Mouse (Mus musculus) MEL (cell line): ENCODE results near the gene Ofd1. TPM values are rescaled to one million over a fixed set of nuclear protein-coding genes. Genes with fewer than 3 reads are reported as not detected.
A peak's percentile ranks its signal among the peaks of the same experiment; 100 is the strongest.

Experiments
- DNase-seq: peaks from one replicate; pipeline ENCODE4 v3.0.0; 2011; ENCODE audit warnings: low read depth, low spot score
- H3K27ac ChIP-seq: 2 replicates; pipeline ENCODE4 v1.5.1; 2012; ENCODE audit warnings: low read depth, mild to moderate bottlenecking, control low read depth, low read length, moderate library complexity; ENCODE audit not compliant: control insufficient read depth
- H3K27me3 ChIP-seq, 2 experiments: fragments of 150-350 bp in 1 of 2; sonication (generic) in 1 of 2; 2 replicates each; pipeline ENCODE4 v1.6.1; 2012; ENCODE audit warnings: low read length in 2 of 2, mild to moderate bottlenecking in 2 of 2, improper control_type of control experiment in 1 of 2, moderate library complexity in 1 of 2; ENCODE audit not compliant: insufficient read depth in 2 of 2, control insufficient read depth in 1 of 2
- H3K36me3 ChIP-seq, 2 experiments: 2 replicates each; pipeline ENCODE4 v1.6.1; 2012 to 2014; ENCODE audit warnings: low read length in 2 of 2, improper control_type of control experiment in 1 of 2, inconsistent platforms in 1 of 2, mild to moderate bottlenecking in 1 of 2; ENCODE audit not compliant: insufficient read depth in 2 of 2, control insufficient read depth in 1 of 2
- H3K4me1 ChIP-seq, 2 experiments: fragments of 150-350 bp in 1 of 2; sonication (generic) in 1 of 2; 2 replicates each; pipeline ENCODE4 v1.6.1; 2012; ENCODE audit warnings: low read length in 2 of 2, improper control_type of control experiment in 1 of 2, mild to moderate bottlenecking in 1 of 2; ENCODE audit not compliant: insufficient read depth in 2 of 2, control insufficient read depth in 1 of 2
- H3K4me3 ChIP-seq, 2 experiments: fragments of 150-350 bp in 1 of 2; sonication (generic) in 1 of 2; 2 replicates each; pipeline ENCODE4 v1.5.1; 2012; ENCODE audit warnings: low read depth in 2 of 2, low read length in 2 of 2, mild to moderate bottlenecking in 2 of 2, moderate library complexity in 2 of 2, control low read depth in 1 of 2, improper control_type of control experiment in 1 of 2; ENCODE audit not compliant: control insufficient read depth in 1 of 2, insufficient read depth in 1 of 2
- H3K79me2 ChIP-seq: 2 replicates; pipeline ENCODE4 v1.6.1; 2012; ENCODE audit warnings: mild to moderate bottlenecking, low read length, moderate library complexity; ENCODE audit not compliant: control insufficient read depth, poor library complexity, insufficient read depth
- H3K9ac ChIP-seq: 2 replicates; pipeline ENCODE4 v1.6.1; 2012; ENCODE audit warnings: low read depth, mild to moderate bottlenecking, control low read depth, low read length, moderate library complexity; ENCODE audit not compliant: control insufficient read depth, poor library complexity, severe bottlenecking
- H3K9me3 ChIP-seq: fragments of 150-350 bp; sonication (generic); replicated peaks from 2 replicates; pipeline ENCODE4 v1.6.1; 2012; ENCODE audit warnings: mild to moderate bottlenecking, low read length, improper control_type of control experiment, moderate library complexity; ENCODE audit not compliant: insufficient read depth
- CHD1 ChIP-seq: IDR thresholded peaks from 2 replicates; pipeline ENCODE4 v1.6.1; 2012; ENCODE audit warnings: low read depth, mild to moderate bottlenecking, inconsistent platforms, low read length, improper control_type of control experiment
- CHD2 ChIP-seq: IDR thresholded peaks from 2 replicates; pipeline ENCODE4 v1.6.1; 2011; ENCODE audit warnings: low read length, improper control_type of control experiment
- EP300 ChIP-seq, 2 experiments: IDR thresholded peaks; 2 replicates each; pipeline ENCODE4 v1.6.1; 2011; ENCODE audit warnings: improper control_type of control experiment in 2 of 2, low read length in 2 of 2, low read depth in 1 of 2, mild to moderate bottlenecking in 1 of 2
- ETS1 ChIP-seq: IDR thresholded peaks from 2 replicates; pipeline ENCODE4 v1.6.1; 2012; ENCODE audit warnings: low read depth, mild to moderate bottlenecking, inconsistent platforms, low read length, improper control_type of control experiment, moderate library complexity
- GABPA ChIP-seq: IDR thresholded peaks from 2 replicates; pipeline ENCODE4 v1.6.1; 2012; ENCODE audit warnings: low read depth, mild to moderate bottlenecking, inconsistent platforms, low read length, improper control_type of control experiment, moderate library complexity
- HCFC1 ChIP-seq: IDR thresholded peaks from 2 replicates; pipeline ENCODE4 v1.6.1; 2012; ENCODE audit warnings: low read depth, mild to moderate bottlenecking, inconsistent platforms, low read length, improper control_type of control experiment, moderate library complexity
- MAFK ChIP-seq: IDR thresholded peaks from 2 replicates; pipeline ENCODE4 v1.6.1; 2011; ENCODE audit warnings: low read depth, mild to moderate bottlenecking, low read length, improper control_type of control experiment, borderline replicate concordance
- MYC ChIP-seq: IDR thresholded peaks from 2 replicates; pipeline ENCODE4 v1.6.1; 2011; ENCODE audit warnings: low read depth, mild to moderate bottlenecking, low read length, improper control_type of control experiment, moderate library complexity
- POLR2AphosphoS5 ChIP-seq: IDR thresholded peaks from 2 replicates; pipeline ENCODE4 v1.6.1; 2012; ENCODE audit warnings: low read depth, borderline replicate concordance, mild to moderate bottlenecking, inconsistent platforms, low read length, moderate library complexity, mixed read lengths
- RAD21 ChIP-seq: IDR thresholded peaks from 2 replicates; pipeline ENCODE4 v1.6.1; 2011; ENCODE audit warnings: mild to moderate bottlenecking, low read depth, low read length, improper control_type of control experiment
- RCOR1 ChIP-seq: IDR thresholded peaks from 2 replicates; pipeline ENCODE4 v1.6.1; 2012; ENCODE audit warnings: low read depth, mild to moderate bottlenecking, inconsistent platforms, low read length, improper control_type of control experiment
- SMC3 ChIP-seq: IDR thresholded peaks from 2 replicates; pipeline ENCODE4 v1.6.1; 2011; ENCODE audit warnings: low read depth, low read length, improper control_type of control experiment
- TAL1 ChIP-seq: IDR thresholded peaks from 2 replicates; pipeline ENCODE4 v1.6.1; 2012; ENCODE audit warnings: mild to moderate bottlenecking, inconsistent platforms, low read length, moderate library complexity, mixed read lengths
- UBTF ChIP-seq: IDR thresholded peaks from 2 replicates; pipeline ENCODE4 v1.6.1; 2012; ENCODE audit warnings: low read depth, mild to moderate bottlenecking, inconsistent platforms, low read length, improper control_type of control experiment, moderate library complexity, borderline replicate concordance; ENCODE audit not compliant: insufficient read depth
- ZMIZ1 ChIP-seq: IDR thresholded peaks from 2 replicates; pipeline ENCODE4 v1.6.1; 2012; ENCODE audit warnings: low read depth, mild to moderate bottlenecking, inconsistent platforms, low read length, improper control_type of control experiment, moderate library complexity
- polyA plus RNA-seq, 2 experiments: library from polyadenylated mRNA; stranded (reverse) in 1 of 2; unstranded in 1 of 2; fragments of >175 nt in 1 of 2; fragments of >200 nt in 1 of 2; gene quantifications; 2 replicates each; pipeline versions ENCODE4 v1.2.1 to v1.2.4; 2012; ENCODE audit warnings: low replicate concordance in 2 of 2, low read depth in 1 of 2; ENCODE audit not compliant: insufficient read length in 2 of 2, insufficient read depth in 1 of 2, missing spikeins in 1 of 2
- total RNA-seq: library from RNA; depleted of rRNA; stranded (reverse); fragments of 300-350 nt; gene quantifications from 2 replicates; pipeline ENCODE4 v1.2.3, GENCODE M21; 2012

The Ofd1 gene
- total and polyA plus RNA-seq, 3 experiments, result 39.1 to 65.0 (median 43.8) TPM

DNA sequence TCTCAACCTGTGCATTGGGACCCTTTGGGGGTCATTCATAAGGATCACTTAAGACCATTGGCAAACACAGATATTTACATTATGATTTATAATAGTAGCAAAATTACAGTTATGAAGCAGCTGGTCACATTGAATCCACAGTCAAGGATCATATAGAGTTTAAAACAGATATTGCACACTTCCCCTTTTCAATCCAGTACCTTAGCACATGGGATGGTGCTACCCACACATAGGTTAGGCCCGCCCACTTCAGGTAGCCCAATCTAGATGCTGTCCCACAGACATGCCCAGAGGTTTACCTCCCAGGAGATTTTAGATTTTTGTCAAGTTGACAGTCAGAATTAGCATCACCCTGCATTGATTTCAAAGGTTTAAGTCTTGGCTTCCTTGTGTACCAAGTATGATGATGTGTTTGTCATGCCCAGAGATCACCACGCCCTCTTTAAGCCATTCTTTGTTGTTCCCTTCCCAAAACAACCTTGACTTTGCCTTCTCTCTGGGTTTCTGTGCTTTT is 80.5 kb downstream of the Ofd1 start:
- TF ChIP-seq ETS1 (no peak), ZMIZ1 (no peak), EP300 (IDR thresholded peaks at IDR 0.05; ENCODE audit: low read depth in 1 of 2, low read length in 2 of 2) (no peak), RCOR1 (no peak), SMC3 (no peak), CHD2 (no peak), UBTF (no peak), GABPA (no peak)

DNA sequence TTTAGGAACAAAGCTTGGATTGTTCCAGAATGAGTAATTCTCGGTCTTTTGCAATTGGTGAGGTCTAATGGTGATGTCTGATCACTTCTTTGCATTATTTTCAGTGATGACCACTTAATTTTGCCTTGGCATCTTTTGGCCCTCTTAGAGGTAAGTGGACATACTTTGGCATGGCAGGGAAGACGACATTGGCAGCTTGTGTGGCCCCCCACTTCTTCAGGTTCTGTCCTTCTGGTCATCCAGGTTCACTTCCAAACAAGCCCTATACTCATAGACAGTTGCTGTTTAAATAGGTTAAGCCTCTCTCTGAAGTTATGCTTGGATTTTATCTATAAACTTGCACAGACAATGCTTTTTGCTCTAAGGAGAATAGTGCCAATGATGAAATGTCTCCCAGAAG is 81.5 kb downstream of the Ofd1 start:
- H3K4me3 ChIP-seq, result no peak overlapping the region
- H3K4me1 ChIP-seq, result peaks cover 0 to 11% of the 10 kb centered on the region in 2 experiments; a peak in 2 of 4 replicates
- H3K9me3 ChIP-seq, result no peaks in the 10 kb centered on the region
- H3K79me2 ChIP-seq, result no peaks in the 10 kb centered on the region
- peaks cover 22 to 60% of the 10 kb centered on the region in 2 experiments for H3K36me3 ChIP-seq
- TF ChIP-seq HCFC1 (no peak), POLR2AphosphoS5 (no peak), MAFK (no peak)
- DNase-seq, result peak; percentile 34
- H3K27me3 ChIP-seq, result no peaks in the 10 kb centered on the region
- no peak overlapping the region for H3K27ac ChIP-seq
- no peak overlapping the region for H3K9ac ChIP-seq

More for the DNA sequence above, 80.5 kb downstream of the Ofd1 start:
- H3K4me3 ChIP-seq, result no peak overlapping the region
- no peak overlapping the region for H3K27ac ChIP-seq
- H3K27me3 ChIP-seq, result no peaks in the 10 kb centered on the region
- H3K9ac ChIP-seq, result no peak overlapping the region
- peaks cover 22 to 54% of the 10 kb centered on the region in 2 experiments for H3K36me3 ChIP-seq
- peak; percentile 76 for DNase-seq
- no peaks in the 10 kb centered on the region for H3K79me2 ChIP-seq
- H3K4me1 ChIP-seq, result peaks cover 0 to 11% of the 10 kb centered on the region in 2 experiments; a peak in 2 of 4 replicates
- no peaks in the 10 kb centered on the region for H3K9me3 ChIP-seq

DNA sequence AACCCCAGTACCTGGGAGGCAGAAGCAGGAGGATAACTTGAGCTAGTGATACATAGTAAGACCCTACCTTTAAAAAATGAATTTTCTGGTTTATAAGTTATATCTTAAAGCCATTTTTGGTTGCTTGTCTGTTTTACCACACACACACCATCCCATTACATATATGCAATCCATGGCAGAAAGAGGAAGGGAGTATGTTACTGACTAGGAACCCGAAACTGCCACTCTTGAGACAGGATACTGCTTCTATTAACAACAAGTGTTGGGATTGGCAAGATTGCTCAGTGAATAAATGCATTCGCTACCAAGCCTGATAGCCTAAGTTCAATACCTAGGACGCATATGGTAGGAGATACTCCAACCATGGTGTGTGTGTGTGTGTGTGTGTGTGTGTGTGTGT is 84.2 kb downstream of the Ofd1 start:
- no peaks in the 10 kb centered on the region for H3K79me2 ChIP-seq
- no peaks in the 10 kb centered on the region for H3K9me3 ChIP-seq
- peaks cover 29 to 60% of the 10 kb centered on the region in 2 experiments for H3K36me3 ChIP-seq
- DNase-seq, result peak; percentile 52
- no peaks in the 10 kb centered on the region for H3K27me3 ChIP-seq
- H3K4me1 ChIP-seq, result peaks cover 0 to 11% of the 10 kb centered on the region in 2 experiments; a peak in 2 of 4 replicates
- no peak overlapping the region for H3K9ac ChIP-seq
- no peak for TF ChIP-seq RAD21
- no peak for TF ChIP-seq MYC
- TF ChIP-seq MAFK, result no peak
- TF ChIP-seq UBTF, result no peak
- TF ChIP-seq CHD1, result no peak
- no peak for TF ChIP-seq TAL1
- H3K4me3 ChIP-seq, result no peak overlapping the region
- H3K27ac ChIP-seq, result no peak overlapping the region
